Mouse (Mus musculus): Measurements from ENCODE around the gene Polr3a.

DNA sequence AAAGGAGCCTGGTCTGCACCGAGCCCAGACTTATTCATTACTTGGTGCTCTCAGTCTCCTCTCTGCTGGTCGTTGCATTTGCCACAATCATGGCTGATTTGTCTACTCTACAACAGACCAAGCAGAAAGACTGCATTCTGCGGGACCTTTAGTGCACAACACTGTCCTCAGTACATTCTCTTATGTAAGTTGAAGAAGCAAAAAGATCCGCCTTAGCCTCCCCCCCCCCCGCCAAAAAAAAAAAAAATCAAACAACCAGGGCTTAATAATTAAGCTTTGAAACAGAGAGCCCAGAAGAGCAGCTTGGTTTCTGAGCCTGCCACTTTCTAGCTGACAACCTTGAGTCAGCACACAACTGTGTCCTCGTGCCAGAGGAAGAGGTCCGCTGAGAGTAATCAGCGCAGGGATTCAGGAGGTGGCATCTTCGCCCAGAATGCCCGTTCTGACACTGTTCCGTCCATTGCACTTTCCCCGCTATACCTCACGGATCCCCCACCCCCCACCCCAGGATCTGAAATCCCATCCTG is 554 bp downstream of the Polr3a start:
- TF ChIP-seq TAL1 (IDR thresholded peaks at IDR 0.05; ENCODE audit: low read length) (no peak), GATA1 (IDR thresholded peaks at IDR 0.05; ENCODE audit: low read length) (no peak)

All from erythroblast, embryonic 14.5 days (primary cell).